Mouse (Mus musculus): Measurements from ENCODE around the gene Naa20. TPM values are rescaled to one million over a fixed set of nuclear protein-coding genes. Genes with fewer than 3 reads are reported as not detected.

Gene Naa20
- polyA plus RNA-seq (2015; fragmentation: Illumina TruSeq; extraction: RNeasy Lipid Tissue Mini Kit (QIAGEN cat#74804); ENCODE audit: insufficient read depth, low read depth, low replicate concordance): 12.8 TPM

GRCm38 (mm10) chr2:145901861-145902260 is at the start of gene Naa20:
TSS of gene Naa20 (plus strand) at chr2:145902099.

GRCm38 (mm10) chr2:145934339-145935231 is 32.7 kb downstream of the Naa20 start, which contains the start of the genes Cfap61 and Crnkl1:
TSS of gene Cfap61 (plus strand) at chr2:145934784.
TSS of gene Crnkl1 (minus strand) at chr2:145935014.

Other genes with a start within 250 kb of the Naa20 start
- 5.9 TPM for gene Rin2, start 226.9 kb upstream of the Naa20 start, polyA plus RNA-seq (2015; fragmentation: Illumina TruSeq; extraction: RNeasy Lipid Tissue Mini Kit (QIAGEN cat#74804); ENCODE audit: insufficient read depth, low read depth, low replicate concordance)
- not detected for gene Cfap61, start 32.7 kb downstream of the Naa20 start, polyA plus RNA-seq (2015; fragmentation: Illumina TruSeq; extraction: RNeasy Lipid Tissue Mini Kit (QIAGEN cat#74804); ENCODE audit: insufficient read depth, low read depth, low replicate concordance)
- gene Crnkl1, start 32.9 kb downstream of the Naa20 start, polyA plus RNA-seq (2015; fragmentation: Illumina TruSeq; extraction: RNeasy Lipid Tissue Mini Kit (QIAGEN cat#74804); ENCODE audit: insufficient read depth, low read depth, low replicate concordance): 4.1 TPM